Mouse (Mus musculus): ENCODE results near the gene Fgfr2.

DNA sequence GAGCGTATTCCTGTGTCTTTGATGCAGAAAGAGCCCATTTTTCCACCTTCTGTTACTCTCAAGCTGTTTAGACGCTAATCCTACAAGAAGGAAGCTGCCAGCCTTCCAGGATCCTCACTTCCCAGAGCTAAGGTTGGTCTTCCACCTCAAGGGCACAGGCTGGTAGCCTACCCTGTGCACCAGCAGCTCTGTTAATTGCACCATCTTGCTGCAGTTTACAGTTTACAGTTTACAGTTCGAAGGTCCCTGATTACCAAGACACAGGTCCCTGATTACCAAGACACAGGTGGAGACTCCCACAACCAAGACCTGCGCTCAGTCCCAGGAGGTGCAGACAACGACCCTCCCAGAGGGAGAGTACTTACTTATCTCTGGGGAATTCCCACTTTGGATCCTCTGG is 2938.3 kb downstream of the Fgfr2 start:
- TF ChIP-seq CTCF (IDR thresholded peaks at IDR 0.05; ENCODE audit: control insufficient read depth, insufficient read depth, insufficient read length) = no peak
- TF ChIP-seq USF1 (IDR thresholded peaks at IDR 0.05; ENCODE audit: low read depth) = no peak
- TF ChIP-seq CEBPB (IDR thresholded peaks at IDR 0.05; ENCODE audit: low read depth) = no peak
